Mouse (Mus musculus) neural tube, embryonic 14.5 days (tissue): Measurements from ENCODE around the gene Grk6. TPM values are rescaled to one million over a fixed set of nuclear protein-coding genes. Genes with fewer than 3 reads are reported as not detected.
"Not testable (repeated sequence)": the region's sequence is repeated elsewhere in the genome, so short reads cannot be mapped to it uniquely, and the experiment has no call there.

Experiments
- ATAC-seq: fragments of 200-750 bp; cut with Nextera tagmentation; 2 replicates; pipeline ENCODE4 v1.8.0; 2017; ENCODE audit warnings: low read depth, mild to moderate bottlenecking, moderate TSS enrichment, moderate library complexity
- H3K27ac ChIP-seq: fragments of 300-500 bp; sonication (generic); 2 replicates; pipeline ENCODE4 v1.5.1; 2014; ENCODE audit warnings: low read depth, mild to moderate bottlenecking, control low read depth, low read length, moderate library complexity, mixed read lengths
- H3K27me3 ChIP-seq: fragments of 300-500 bp; sonication (generic); 2 replicates; pipeline ENCODE4 v1.6.1; 2014; ENCODE audit warnings: low read length; ENCODE audit not compliant: control insufficient read depth, insufficient read depth
- H3K36me3 ChIP-seq: fragments of 300-500 bp; sonication (generic); 2 replicates; pipeline ENCODE4 v1.6.1; 2014; ENCODE audit warnings: low read length, mixed read lengths; ENCODE audit not compliant: control insufficient read depth, insufficient read depth
- H3K4me1 ChIP-seq: fragments of 300-500 bp; sonication (generic); 2 replicates; pipeline ENCODE4 v1.6.1; 2014; ENCODE audit warnings: low read length; ENCODE audit not compliant: control insufficient read depth, insufficient read depth
- H3K4me2 ChIP-seq: fragments of 300-500 bp; sonication (generic); 2 replicates; pipeline ENCODE4 v1.6.1; 2014; ENCODE audit warnings: mild to moderate bottlenecking, low read depth, low read length, control low read depth
- H3K4me3 ChIP-seq: fragments of 300-500 bp; sonication (generic); 2 replicates; pipeline ENCODE4 v1.5.1; 2014; ENCODE audit warnings: low read depth, low read length, control low read depth, mixed read lengths
- H3K9ac ChIP-seq: fragments of 300-500 bp; sonication (generic); replicated peaks from 2 replicates; pipeline ENCODE4 v1.6.1; 2014; ENCODE audit warnings: low read depth, mild to moderate bottlenecking, control low read depth, low read length, mixed read lengths
- H3K9me3 ChIP-seq: fragments of 300-500 bp; sonication (generic); 2 replicates; pipeline ENCODE4 v1.6.1; 2016; ENCODE audit warnings: low read length; ENCODE audit not compliant: control insufficient read depth
- WGBS: fragments of 180-500 bp; shearing (Covaris S2); extraction: QIAGEN DNeasy Blood & Tissue Kit; methylation state at CpG from one replicate; pipeline ENCODE4 v1.1.7; 2014; 5-methylcytosine and 5-hydroxymethylcytosine counted together
- polyA plus RNA-seq: library from polyadenylated mRNA; unstranded; fragments of >200 nt; fragmentation: Nextera tagmentation; extraction: Ambion mirVana; gene quantifications from 2 replicates; pipeline ENCODE4 v1.2.1, GENCODE M21; 2014

The Grk6 gene
- polyA plus RNA-seq, 1 experiment from 2014 or later, result 39.0 TPM

DNA sequence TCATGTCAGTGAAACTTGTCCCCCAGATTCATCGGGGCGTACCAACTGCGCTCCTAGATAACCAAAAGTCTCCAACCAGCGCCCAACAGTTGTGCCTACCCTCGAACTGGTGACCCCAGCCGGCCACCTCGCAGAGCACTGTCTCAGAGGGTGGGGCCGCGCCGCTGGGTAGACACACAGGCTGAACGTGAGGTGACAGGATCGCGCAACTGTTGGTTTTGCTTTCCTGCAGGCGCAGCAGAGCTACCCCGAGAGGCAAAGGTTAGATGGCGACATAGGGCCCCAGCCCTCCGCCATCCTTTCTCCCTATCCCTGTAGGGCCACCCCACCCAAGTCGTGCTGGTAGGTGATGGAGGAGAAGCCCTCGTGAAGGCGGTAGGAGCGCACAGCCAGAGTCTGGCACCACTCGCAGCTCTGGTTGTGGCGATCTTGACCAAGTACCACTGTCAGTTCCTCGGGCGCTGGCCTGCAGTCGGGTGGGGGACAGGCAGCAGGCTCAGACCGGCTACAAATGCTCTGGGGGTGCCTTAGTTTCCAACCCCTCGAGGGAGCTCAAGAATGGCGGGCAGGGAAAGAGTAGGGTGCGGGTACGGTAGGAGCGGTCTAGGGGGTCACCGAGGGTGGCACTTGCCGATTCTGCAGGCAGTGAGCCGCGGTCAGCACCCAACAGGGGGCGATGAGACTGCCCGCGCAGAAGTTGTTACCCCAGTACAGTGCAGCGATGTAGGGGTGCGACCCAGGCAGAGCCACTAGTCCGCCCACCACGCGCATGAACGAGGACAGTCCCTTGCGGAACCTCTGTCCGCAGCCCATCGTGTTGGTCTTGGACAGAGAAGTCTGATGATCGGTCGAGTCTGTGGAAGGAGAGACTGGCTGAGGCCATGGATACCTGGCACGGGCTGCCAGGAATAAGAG is 24.6 kb upstream of the Grk6 start:
- Histone ChIP-seq H3K4me1 (no peaks in the 10 kb centered on the region), H3K4me2 (no peak overlapping the region), H3K4me3 (no peak overlapping the region), H3K27me3 (peaks cover 26% of the 10 kb centered on the region), H3K27ac (no peak overlapping the region), H3K9ac (no peak overlapping the region), H3K9me3 (no peaks in the 10 kb centered on the region), H3K36me3 (no peaks in the 10 kb centered on the region)
- no peak for ATAC-seq
- WGBS, result 33% methylated on average over 51 of the region's 51 CpGs

DNA sequence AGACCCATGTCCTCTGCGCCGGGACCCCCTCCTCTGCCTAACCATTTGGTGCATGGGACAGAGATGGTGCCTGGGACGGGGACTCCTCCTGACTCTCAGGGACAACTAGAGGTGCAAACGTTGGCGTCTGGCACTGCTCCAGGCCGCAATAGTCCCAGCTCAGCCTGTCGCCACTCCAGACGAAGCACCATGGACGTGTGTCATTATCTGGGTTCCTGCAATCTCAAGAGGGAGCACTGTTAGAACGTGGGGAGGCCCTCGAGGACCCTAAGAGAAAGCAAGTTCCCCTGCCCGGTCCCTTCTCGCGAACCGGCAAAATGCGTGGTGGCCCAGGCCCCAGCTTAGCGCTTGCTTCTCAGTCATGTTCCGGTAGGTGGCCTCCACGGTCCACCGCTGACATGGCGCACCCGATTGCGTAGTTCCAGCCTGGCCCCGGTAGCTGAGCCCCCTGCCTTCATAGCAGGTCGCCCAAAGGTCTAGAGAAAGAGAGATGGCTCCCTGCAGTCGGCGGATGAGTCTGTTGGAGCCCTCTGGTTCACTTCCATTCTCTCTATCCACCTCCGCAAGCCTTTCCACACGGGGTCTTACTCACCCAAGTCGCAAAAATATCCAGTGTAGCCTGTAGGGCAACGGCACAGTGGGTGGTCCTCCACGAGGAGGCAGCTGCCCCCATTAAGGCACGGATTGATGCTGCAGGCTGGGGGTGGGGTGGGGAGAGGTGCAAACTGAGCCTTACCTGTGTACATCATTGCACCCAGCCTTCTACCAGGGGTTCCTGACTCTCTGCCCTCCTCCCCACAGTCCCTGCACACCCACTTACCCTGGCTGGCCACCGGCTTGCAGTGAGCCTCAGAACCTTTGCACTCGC is 23.7 kb upstream of the Grk6 start:
- no peaks in the 10 kb centered on the region for H3K4me1 ChIP-seq
- ATAC-seq, result peak; percentile 80; the same call in 1 of the 2 replicates
- H3K36me3 ChIP-seq, result no peaks in the 10 kb centered on the region
- no peaks in the 10 kb centered on the region for H3K9me3 ChIP-seq
- H3K4me2 ChIP-seq, result peak overlapping the region; percentile 29; the same call in 1 of the 2 replicates
- no peak overlapping the region for H3K27ac ChIP-seq
- H3K9ac ChIP-seq, result no peak overlapping the region
- 13% methylated on average over 35 of the region's 35 CpGs for WGBS
- 0 out of 2 replicates have a peak overlapping the region, but pooled peaks have one; percentile 6 for H3K4me3 ChIP-seq
- peaks cover 26% of the 10 kb centered on the region for H3K27me3 ChIP-seq

DNA sequence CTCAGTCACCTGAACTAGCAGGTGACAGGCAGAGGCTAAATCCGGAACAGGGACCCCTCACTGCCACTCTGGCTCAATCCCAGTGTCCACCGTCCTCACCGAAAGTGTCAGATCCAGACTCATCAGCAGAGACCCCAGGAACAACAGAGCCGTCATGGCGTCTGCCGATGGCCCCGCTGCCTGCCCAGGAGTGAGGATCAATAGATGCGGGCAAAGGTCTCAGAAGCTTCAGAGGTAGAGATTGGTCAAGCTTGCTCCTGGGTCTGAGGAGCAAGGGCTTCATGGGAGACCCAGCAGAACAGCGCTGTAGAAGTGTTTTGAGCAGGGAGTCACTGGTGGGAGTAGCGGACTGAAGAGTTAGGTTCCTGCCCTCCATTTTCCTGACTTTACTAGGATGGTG is 18.3 kb upstream of the Grk6 start, which contains the start of gene F12:
Gene F12, minus strand, starts transcription at position 181 of the 400 bp plus-strand sequence.
- Histone ChIP-seq H3K27ac (no peak within 1 kb of the TSS), H3K27me3 (peaks cover 4% of the 10 kb centered on the region; the same call in 1 of the 2 replicates), H3K9me3 (no peaks in the 10 kb centered on the region), H3K4me1 (no peaks in the 10 kb centered on the region), H3K4me3 (no peak within 1 kb of the TSS), H3K36me3 (no peaks in the 10 kb centered on the region), H3K9ac (no peak within 1 kb of the TSS), H3K4me2 (no peak within 1 kb of the TSS)
- 94% methylated on average over 10 of the region's 10 CpGs for WGBS
- no peak for ATAC-seq

DNA sequence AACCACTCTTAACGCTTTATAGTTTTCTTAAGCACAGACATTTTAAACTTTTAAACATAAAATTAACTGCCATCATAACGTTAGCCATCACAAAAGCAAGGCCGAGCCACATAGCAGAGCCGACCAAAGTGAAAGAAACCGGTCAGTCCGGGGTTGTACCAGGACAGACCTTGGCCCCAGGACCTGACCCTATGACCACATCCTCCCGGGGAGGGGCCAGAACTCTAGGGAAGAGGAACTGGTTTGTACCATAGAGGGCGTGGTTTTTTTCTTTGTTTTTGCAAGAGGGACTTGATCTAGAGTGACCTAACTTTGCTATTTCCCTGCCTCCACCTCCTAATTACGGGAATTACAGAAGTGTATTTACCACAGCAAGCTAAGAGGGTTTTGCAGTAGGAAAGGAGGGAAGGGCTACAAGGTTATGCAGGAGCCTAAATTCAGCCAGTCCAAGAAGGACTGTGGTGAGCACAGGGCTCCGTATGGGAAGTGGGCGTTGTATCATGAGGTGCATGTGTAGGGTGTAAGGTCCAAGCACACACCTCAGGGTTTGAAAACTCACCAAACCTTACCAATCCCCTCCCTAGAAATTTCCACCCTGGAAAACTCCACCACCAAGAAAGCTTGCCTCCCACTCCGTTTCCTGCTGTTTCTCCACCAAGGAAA is 15.5 kb upstream of the Grk6 start:
- Histone ChIP-seq H3K9me3 (no peaks in the 10 kb centered on the region), H3K36me3 (no peaks in the 10 kb centered on the region), H3K4me2 (no peak overlapping the region), H3K27me3 (no peaks in the 10 kb centered on the region), H3K27ac (no peak overlapping the region), H3K4me1 (no peaks in the 10 kb centered on the region), H3K9ac (no peak overlapping the region), H3K4me3 (no peak overlapping the region)
- no peak for ATAC-seq
- 73% methylated on average over 12 of the region's 12 CpGs for WGBS

DNA sequence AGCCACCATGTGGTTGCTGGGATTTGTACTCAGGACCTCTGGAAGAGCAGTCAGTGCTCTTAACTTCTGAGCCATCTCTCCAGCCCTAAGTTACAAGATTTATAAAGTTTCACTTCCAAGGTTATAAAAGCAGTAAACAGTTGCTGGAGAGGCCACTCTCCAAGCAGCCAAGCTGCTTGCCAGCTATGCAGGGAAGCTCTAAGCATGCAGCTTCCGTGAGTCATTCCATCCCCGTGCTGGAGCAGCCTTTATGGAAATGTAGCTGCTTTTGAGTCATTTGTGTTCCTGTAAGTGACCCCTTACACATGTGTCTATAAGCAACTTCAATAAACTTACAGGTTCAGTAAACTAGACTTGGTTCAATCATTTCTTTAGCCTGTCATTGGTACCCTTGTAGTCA is 14.3 kb upstream of the Grk6 start:
- Histone ChIP-seq H3K27ac (no peak overlapping the region), H3K9ac (no peak overlapping the region), H3K36me3 (no peaks in the 10 kb centered on the region), H3K27me3 (no peaks in the 10 kb centered on the region), H3K4me3 (no peak overlapping the region), H3K4me2 (no peak overlapping the region), H3K4me1 (no peaks in the 10 kb centered on the region), H3K9me3 (no peaks in the 10 kb centered on the region)
- WGBS, result 87% methylated on average over 2 of the region's 2 CpGs
- no peak for ATAC-seq

DNA sequence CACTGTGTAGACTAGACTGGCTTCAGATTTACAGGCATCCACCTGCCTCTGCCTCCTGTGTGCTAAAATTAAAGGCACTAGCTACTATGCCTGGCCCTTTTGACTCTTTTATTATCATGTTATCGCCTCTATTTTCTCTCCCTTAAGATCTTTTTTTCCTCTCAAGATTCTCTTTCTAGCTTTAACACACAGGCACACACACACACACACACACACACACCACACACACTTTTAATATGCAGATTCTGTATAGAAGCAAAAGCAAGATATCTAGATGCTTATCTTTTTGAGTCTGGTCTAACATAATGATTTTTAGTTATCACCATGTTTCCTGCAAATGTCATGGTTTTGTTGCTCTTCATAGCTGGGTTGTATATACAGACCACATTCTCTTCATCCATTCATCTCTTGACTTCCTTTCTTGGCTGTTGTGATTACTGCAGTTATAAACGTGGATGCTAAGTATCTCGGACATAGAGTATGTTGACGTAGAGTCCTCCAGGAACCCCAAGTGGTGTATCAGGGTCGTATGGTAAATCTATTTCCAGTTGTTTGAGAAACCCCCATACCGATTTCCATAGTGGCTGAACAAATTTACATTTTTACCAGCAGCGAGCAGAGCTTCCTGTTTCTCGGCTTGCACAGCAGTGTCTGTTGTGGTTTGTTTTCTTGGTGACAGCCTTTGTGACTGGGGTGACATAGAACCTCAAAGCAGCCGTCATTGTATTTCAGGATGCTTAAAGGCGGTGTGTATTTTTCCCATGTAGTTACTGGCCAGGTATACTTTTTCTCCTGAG is 12.8 kb upstream of the Grk6 start:
- Histone ChIP-seq H3K9ac (no peak overlapping the region), H3K4me2 (no peak overlapping the region), H3K27ac (no peak overlapping the region), H3K27me3 (no peaks in the 10 kb centered on the region), H3K4me3 (no peak overlapping the region), H3K4me1 (no peaks in the 10 kb centered on the region), H3K36me3 (no peaks in the 10 kb centered on the region), H3K9me3 (no peaks in the 10 kb centered on the region)
- whole genome bisulfite sequencing, result 76% methylated on average over 10 of the region's 10 CpGs
- ATAC-seq, result no peak

DNA sequence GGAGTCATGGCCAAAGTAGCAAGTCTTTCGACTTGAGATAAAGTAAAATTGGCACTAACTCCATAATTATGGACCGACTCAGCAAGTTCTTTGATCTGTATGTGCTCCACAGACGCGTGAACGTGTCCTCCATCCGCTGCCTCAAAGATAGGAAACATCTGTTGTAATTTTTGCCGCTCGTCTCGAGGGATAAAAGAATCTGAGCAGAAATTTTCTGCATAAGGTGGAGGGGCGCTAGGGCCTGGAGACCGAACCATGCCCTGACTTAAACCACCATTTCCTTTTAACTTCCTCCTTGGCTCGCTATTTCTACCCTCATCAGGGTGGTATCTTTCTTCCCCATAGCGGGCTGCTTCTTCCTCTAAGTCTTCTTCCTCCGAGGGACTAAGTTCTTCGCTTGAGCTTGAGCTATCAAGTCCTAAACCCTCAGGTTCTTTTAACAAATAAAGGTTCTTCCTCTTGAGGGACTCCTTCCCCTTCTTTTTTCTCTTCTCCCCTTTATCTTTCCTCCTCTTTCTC is 7.7 kb upstream of the Grk6 start:
- not testable (repeated sequence) for ATAC-seq, H3K27ac ChIP-seq, H3K27me3 ChIP-seq, H3K9me3 ChIP-seq, H3K4me3 ChIP-seq, H3K36me3 ChIP-seq, H3K4me1 ChIP-seq, H3K9ac ChIP-seq, H3K4me2 ChIP-seq
- WGBS, result 90% methylated on average over 14 of the region's 15 CpGs

DNA sequence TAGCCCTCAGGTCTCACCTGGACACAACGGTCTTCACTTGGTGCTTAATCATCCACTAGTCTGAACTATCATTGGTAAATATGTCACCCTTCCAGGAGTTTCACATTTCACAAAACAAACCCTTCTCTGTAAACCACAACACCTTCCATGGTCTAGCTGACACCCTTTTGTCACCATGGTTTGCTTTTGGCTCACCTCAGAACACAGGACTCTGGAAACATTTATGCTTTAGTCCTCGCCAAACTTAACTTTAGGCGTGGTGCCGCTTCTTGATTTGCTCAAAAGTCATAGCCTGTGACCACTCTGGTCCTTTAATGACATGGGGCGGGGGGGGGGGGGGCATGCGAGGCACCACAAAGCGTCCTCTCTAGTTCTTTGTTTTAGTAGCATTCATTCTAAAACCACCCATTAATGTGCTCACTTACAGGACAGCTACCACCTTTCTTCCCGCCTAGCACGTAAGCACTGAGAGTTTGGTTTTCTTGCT is 1.0 kb upstream of the Grk6 start:
- Histone ChIP-seq H3K36me3 (no peaks in the 10 kb centered on the region), H3K27me3 (no peaks in the 10 kb centered on the region), H3K4me2 (peak overlapping the region; percentile 67), H3K4me3 (peak overlapping the region; percentile 79), H3K9ac (peak overlapping the region; percentile 56), H3K27ac (peak overlapping the region; percentile 91; the same call in 1 of the 2 replicates), H3K4me1 (peaks cover 26% of the 10 kb centered on the region), H3K9me3 (no peaks in the 10 kb centered on the region)
- 35% methylated on average over 9 of the region's 9 CpGs for WGBS
- ATAC-seq, result no peak
